Mouse (Mus musculus): ENCODE measurements at regions not wholly inside any gene's neighbourhood (a gene's known extent, or its start where the extent isn't known, plus 50 kb on each side); places are given as distances from the start of the nearest gene placed in this dataset.

GRCm38 (mm10) chr16:30901309-30901708 is 179.9 kb downstream of the Xxylt1 start:
- no peak for ATAC-seq (replicated peaks; ENCODE audit: extremely low read depth, insufficient read depth, low FRiP score)
- no peaks in the 10 kb centered on the region for H3K36me3 ChIP-seq (ENCODE audit: control insufficient read depth, insufficient read depth)
- H3K9me3 ChIP-seq (replicated peaks; ENCODE audit: control insufficient read depth, low read length): peaks cover 22% of the 10 kb centered on the region
- H3K4me3 ChIP-seq (ENCODE audit: low read length): no peak overlapping the region
- H3K9ac ChIP-seq (ENCODE audit: low read length): no peak overlapping the region
- no peak overlapping the region for H3K27ac ChIP-seq (ENCODE audit: low read length)
- no peaks in the 10 kb centered on the region for H3K4me1 ChIP-seq (ENCODE audit: control insufficient read depth, insufficient read depth, low read length)
- H3K4me2 ChIP-seq (ENCODE audit: low read depth, low read length): no peak overlapping the region
- no peaks in the 10 kb centered on the region for H3K27me3 ChIP-seq (ENCODE audit: control insufficient read depth, insufficient read depth, low read length)
